Mouse (Mus musculus) left cerebral cortex, adult 8-10 months (tissue): ENCODE data around the gene Crlf2. TPM values are rescaled to one million over a fixed set of nuclear protein-coding genes. Genes with fewer than 3 reads are reported as not detected.

Source experiments
- DNase-seq, 2 experiments: peaks; one replicate each; pipeline ENCODE4 v3.0.0; 2022; ENCODE audit warnings: low spot score in 2 of 2
- total RNA-seq, 4 experiments: library from RNA; stranded (reverse); gene quantifications; 2 replicates each; pipeline ENCODE4 v1.2.4; 2022

Crlf2 gene
- 10 to 100 TPM; 25.7 to 41.4 (median 34.9) TPM for total RNA-seq

DNA sequence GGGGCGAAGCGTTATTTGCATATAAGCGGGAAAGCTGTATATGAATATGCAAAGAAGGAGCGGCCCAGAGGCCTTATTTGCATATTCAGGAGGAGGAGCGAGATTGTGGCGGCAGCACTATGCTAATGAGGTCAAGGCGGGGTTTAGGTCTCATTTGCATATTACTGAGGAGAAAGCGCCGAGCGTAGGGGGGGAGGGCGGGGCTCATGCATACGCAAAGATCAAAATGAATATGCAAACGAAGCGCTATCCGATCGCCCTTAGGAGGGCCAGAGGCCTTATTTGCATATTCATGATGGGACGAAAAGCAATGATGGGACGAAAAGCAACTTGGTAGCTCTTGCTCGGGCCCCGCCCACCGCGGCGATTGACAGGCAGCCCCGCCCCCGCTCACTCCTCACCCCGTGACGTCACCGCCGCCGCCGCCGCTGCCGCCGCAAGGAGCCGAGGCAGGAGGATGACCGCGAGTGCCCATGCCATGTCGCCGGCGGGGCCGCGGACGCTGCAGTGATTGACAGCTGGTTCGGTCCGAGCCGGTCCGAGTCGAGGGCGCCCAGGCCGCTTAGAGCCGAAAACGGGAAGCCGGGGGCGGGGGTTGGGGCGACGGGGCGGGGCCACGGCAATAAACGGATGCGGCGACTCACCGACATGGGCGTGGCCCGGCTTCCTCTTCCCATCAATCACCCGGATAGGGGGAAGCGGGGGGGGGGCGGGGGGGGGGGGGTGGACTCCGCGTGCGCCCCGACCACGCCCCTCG is at the start of gene Crlf2:
Gene Crlf2 (minus strand): TSS at position 590 of the 757 bp plus-strand sequence.
- peak; percentile 89 to 97 for DNase-seq

DNA sequence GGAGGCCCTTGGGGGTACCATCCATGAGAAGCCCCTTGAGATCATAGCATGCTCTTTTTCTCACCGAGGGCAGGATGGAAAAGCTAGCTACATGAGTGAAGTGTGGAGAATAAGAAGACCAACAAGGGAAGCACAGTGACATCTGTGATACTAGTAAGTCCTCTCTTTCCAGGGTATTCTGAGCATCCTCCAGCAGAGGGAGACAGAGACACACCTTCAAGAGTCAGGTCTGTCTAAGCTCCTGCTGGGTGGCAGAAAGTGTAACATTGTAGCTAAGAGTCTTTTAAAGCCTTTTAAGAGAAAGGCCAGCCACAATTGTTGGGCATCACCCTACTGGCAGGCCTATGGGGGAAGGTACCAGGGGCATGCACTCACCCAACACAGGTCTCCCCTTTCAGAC is 43.8 kb upstream of the Crlf2 start:
- no peak for DNase-seq

DNA sequence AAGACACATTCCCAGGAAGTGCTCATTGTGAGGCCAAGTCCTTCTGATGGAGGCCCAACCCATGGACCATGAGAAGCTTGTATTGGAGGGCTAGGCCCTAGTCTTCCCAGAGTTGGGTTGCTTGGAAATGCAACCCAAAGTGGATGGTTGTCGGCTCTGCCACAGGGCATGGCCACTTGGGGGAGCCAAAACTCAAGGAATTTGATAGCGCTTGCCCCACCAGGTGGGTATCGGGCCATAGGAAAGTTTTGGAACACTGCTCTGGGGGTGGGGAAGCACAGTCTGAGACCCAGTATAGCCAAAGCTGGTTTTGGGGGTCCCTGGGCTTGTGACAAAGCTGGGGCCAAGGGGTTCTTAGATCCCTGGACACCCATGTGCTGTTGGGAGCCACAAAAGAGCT is 42.3 kb upstream of the Crlf2 start:
- peak in 1 of 2 experiments; percentile 8 for DNase-seq

DNA sequence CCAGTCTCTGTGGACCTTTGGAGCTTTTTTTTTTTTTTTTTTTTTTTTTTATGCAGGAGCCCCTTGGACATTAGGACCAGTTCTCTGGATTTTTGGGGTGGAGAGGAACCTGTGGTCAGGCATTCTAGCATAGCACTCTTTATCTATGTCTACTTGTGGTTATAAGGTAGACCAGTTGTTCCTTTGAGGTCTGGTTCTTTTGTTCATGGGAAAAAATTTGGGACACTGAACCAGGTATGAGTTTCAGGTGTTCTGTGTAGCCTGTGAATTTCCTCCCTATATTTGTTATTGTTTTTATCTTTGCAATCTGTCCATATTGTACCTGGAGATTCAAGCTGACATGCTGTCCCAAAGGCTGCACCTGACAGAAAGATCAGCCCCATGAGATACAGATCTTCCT is 40.1 kb upstream of the Crlf2 start:
- no peak for DNase-seq

DNA sequence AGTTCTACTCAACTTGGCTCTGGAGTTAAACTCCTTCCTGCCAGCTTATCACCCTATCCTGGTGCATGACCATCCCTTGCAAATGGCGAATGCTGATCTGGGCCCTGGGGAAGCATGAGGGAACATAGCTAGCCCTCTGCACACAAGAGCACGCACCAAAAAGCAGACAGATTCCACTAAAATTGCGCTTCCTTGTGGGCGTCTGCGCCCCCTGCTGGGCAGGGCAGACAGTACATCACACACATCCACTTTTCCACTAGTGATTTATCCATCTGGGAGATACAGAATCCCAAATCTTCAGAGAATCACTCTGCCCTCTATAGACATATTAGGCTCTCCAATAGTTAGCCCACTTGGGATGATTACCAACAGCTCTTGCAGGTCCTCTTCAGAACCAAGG is 37.9 kb upstream of the Crlf2 start:
- no peak for DNase-seq

DNA sequence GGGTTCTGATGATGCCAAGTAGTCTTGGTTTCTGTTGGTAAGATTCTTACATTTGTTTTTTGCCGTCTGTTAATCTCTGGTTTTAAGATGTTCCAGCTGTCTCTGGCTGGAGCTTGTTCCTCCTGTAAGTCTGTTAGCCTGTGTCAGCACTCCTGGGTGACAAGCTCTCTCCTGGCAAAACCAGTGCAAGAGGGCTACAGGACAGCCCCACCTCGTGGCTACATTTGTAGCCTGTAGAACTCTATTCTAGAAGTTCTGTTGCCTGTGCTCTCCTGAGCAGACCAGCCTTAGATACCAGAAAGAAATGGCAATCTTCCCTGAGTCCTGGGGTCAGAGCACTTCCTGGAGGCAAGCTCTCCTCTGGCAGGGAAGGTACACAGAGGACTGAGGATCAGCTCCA is 4.0 kb upstream of the Crlf2 start:
- DNase-seq: no peak

DNA sequence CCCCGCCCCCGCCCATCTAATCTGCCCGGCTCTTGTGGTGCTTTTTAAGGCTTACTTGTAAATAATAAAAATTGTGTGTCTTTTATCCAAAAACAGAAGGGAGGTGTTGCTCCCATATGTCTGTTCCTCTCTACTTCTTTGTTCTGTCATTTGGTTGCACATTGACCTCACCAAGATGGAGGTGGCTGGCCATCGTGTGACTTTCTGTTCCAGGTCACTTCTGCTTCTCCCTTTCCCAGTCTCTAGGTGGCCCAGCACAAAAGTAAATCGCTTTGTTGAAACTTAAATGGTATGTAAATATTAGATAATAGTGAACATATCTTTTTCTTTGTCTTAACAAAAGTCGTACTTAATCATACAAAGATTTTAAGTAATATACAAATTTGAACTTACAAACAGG is 398 bp upstream of the Crlf2 start:
- DNase-seq: no peak

DNA sequence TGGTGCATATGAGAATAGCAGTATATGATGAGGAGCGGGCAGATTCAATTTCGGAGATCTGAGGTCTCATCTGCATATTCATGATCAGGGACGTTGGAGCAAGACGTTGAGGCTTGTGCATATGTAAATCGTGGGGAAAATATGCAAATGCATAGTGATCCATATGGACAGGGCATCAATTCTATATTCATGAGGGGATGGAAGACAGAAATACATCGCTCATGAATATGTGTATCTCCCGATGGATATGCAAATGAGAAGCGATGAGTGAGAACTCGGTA is 730 bp downstream of the Crlf2 start:
- DNase-seq: no peak

DNA sequence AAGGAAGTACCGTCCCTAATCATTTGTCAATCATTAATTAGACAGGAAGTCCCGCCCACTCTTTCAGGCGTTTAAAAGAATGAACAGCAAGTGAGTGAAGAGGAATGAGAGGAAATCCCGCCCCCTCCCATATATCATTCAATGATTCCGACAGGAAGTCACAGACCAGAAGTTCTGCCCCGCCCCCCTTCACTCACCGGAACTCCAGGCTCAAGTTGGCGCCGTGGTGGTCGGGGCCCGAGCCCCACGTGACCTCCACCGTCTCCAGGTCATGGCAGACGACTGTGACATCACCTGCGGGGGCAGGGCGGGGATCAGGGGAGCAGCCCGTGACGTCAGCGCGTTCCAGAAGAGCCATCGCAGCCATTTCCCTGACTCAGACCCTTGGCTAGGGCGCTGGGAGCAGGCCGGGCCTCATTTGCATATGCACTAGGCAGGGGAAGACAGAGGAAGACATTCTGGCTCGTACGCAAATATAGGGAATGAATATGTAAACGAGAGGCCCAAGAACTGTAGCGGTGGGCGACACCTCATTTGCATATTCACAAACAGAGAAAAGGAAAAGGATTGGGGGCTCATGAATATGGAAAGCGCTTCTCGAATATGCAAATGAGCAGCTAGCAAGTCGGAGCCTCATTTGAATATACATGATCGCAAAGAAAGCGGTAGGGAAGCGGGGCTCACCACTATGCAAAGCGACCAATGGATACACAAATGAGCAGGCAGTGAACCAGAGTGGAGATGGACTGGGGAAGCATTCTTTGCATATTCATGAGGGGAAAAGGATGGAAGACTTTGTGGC is 1.3 kb downstream of the Crlf2 start:
- DNase-seq: peak; percentile 95 to 99

DNA sequence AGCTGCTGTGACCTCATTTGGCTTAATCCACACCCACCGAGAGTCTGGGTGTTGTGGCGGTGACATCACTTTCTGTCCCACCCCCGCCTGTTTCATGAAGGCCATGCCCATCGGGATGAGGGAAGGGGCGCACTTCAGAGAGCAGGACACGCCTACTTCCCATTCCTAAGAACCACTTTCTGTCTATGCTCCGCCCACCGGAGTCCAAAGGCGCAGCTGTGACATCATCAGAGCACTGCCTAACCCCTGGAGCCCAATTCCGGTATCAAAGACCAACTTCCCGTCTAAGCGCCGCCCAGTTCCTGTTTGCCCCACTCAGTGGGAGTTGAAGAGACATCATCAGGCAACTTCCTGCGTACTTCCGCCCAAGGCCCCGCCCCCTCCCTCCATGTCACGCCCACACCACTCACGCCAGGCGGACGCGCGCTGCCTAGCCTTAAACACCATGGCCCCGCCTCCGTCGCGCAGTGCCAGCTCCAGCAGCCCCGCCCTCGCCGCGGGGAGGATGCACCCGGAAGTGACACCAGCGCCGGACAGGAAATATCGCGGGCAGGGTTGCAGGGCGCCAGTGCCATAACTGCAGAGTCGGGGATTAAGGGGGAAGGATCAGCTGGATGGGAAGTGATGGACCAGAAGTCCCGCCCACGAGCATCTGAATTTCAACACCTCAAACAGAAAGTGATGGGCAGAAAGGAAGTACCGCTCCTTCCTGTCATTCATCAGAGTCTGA is 2.0 kb downstream of the Crlf2 start:
- peak; percentile 81 to 98 for DNase-seq

DNA sequence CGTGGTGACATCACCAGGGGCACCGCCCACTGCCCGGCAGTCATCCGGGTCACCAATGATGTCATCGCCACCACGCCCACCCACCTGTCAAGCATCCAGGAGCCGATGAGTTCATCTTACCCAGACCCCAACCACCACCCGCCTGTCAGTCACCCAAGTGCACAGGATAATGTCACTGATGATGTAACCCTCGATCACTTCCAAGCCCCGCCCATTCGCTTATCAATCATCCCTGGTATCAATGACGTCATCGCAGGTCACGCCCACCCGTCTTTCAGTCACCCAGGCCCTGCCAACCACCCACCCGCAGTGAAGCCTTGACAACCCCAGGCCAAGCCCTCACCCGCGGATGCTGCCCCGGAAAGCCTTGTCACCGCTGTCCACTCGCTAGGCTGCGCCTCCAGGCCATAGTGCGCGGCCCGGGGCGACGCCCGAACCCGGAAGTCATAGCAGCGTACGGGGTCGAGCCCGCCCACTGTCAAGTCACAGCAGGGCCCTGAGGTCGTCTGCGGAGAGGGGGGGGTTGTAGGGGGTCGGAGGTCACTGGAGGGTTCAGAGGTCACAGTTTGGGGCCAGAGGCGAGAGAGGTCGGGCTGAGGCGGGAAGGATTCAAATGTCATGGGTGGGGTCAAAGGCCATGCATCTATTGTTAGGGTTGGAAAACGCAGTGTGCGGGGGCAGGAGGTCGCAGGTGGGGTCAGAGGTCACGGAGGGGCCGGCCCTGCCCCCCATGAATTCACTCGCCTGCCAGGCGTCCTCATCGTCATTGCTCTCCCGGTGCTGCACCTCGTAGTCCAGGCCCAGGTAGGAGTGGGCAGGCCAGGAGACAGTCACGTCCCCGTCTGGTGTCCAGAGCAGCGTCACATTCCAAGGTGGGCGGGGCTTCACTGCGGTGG is 2.9 kb downstream of the Crlf2 start:
- peak in 1 of 2 experiments; percentile 72 for DNase-seq

DNA sequence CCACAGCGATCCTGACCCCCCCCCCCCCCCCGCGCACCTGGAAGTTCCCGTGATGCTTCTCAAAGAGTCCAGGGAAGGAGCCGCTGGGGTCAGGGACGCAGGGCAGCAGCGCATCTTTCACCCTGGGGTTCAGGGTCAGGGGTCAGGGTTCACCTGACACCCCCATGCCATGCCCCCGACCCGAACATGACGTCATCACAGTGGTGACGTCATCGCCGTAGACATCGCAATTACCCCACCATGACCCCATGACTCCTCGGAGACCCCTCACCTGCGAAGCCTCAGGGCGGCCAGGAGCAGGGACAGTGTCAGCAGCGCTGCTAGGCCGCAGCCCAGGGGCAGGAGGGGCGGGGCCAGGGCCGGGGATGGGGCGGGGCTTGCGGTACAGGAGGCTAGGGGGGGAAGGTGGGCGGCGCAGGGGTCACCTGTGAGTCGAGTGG is 3.5 kb downstream of the Crlf2 start:
- peak in 1 of 2 experiments; percentile 41 for DNase-seq

DNA sequence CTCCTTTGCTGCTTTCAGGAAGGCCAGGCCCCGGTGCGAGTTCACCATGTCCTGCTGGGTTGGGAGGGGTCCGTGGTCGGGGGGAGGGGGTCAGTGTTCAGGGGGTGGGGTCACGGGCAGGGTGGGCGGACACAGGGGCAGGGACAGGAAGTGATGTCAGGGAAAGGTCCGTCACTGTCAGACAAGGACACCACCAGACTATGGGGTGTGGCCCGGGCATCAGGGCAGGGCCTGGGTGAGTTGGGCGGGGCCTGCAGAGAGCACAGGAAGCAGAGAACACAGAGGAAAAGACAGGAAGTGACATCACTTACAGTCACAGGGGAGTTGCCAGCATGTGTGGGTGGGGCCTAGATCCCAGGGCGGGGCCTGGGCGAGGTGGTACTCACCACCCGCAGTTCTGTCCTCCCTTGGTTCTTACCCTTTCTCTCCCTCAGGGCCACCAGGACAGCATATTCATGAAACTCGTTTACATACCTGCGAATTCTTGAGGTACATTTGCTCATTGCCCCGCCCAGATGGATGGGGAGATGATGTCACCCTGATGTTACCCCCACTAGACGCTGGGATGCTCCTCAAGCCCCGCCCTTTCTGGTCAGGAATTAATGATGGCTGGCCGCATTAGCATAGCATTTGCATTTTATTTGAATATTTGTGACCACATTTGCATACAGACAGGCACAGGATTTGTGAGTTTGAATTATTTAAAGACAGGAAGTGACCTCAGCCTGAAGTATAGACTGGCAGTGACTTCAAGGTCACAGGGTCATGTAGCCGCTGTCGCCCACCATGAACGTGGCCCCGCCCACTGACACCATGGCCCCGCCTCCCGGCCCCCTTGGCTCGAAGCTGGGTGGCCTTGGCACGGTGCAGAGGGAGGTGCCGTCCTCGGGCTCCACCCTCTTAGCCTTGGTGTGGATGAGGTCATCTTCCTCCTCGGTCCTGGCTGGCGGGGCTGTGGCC is 4.4 kb downstream of the Crlf2 start:
- peak in 1 of 2 experiments; percentile 45 for DNase-seq

DNA sequence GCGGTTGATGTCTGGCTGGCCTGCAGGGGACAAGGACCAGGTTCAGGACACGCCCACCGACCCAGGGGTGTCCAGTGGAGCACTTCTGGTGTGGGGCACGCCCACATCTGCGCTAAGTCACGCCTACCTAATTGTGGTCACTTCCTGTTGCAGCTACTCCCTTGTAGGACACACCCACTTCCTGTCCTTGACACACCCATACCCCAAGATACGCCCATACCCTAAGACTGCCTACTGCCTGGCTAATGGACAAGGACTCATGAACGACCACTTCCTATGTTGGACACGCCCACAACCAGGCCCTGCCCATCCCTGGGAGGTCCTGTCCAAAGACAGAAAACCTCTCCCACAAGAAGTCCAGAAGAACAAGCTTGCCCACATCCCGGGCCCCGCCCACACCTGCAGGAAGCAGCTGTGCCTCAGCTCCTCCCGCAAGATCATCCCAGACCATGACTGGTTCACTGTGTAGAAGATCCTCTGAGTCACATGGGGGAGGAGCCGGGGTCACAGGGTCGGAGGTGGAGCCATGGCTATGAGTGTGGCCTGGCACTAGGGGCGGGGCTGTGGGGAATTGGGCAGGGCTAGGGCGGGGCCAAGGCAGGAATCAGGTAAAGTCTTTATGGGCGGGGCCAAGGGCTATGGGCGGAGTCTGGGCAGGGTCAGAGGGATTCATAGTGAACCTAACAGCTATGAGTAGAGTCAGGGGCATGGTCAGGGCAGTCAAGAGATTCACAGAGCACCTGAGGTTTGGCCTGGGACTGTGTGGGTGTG is 5.4 kb downstream of the Crlf2 start:
- peak in 1 of 2 experiments; percentile 47 for DNase-seq

DNA sequence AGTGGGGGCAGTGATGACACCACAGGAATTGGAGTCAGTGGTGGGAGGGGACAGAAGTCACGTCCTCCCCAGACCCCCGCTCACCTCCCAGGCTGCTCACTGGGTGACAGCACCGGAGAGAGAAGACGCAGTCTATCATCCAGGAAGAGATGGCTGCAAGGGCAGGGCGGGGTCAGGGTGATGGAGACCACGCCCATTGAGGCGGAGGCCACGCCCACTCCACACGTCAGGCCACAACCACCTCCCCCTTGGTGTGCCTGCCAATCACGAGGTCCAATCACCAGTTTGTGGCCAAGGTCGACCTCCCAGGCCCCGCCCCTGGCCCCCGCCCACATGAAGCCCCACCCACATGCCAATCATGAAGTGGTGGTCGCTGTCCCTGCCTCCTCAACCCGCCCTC is 6.3 kb downstream of the Crlf2 start:
- DNase-seq: peak in 1 of 2 experiments; percentile 22

DNA sequence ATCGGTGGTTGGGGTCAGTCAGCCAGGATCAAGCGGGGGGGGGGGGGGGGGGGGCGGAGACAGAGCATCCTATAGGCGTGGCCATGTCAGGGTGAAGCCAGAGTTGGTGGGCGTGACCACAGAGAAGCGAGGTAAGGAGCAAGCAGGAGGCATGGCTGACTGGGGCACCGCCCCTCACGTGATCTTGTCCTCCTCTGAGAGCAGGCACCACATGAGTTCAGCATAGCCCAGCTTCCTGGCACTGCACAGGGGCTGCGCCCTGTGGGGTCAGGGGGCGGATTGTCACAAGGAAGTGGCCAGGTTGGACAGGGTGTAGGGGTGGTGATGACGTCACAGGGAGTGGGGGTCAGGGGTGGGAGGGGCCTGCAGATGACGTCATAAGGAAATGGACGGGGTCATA is 6.7 kb downstream of the Crlf2 start:
- DNase-seq: peak in 1 of 2 experiments; percentile 35

DNA sequence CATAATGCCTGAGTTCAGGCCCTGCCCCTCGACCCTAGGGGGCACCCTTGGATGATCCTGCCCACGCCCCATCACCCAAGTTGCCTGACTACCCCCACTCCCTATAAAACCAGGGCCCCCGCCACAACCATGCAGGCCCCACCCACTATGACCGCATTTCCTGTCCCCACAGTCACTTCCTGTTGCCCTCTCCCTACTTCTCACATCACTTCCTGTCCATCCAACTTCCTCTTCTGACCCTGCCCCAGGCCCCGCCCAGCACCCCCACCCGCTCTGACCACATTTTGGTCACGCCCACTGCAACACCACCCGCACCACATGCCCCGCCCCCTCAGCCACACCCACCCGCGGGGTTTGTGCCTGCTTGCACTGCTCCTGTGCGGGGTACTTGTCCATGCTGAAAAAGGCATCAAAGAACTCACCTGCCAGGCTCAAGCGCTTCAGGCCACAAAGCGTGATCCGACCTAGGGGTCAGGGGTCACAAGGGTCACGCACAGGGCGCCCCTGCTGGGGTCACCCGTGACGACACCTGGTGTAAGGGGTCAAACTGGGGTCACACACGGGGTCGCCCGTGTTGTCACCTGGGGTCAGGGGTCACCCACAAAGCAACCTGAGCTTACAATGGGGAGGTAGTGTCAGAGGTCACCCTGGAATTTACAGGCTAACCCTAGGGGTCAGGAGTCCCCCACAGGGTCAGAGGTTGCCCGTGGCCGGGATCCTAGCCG is 7.6 kb downstream of the Crlf2 start:
- peak in 1 of 2 experiments; percentile 32 for DNase-seq

DNA sequence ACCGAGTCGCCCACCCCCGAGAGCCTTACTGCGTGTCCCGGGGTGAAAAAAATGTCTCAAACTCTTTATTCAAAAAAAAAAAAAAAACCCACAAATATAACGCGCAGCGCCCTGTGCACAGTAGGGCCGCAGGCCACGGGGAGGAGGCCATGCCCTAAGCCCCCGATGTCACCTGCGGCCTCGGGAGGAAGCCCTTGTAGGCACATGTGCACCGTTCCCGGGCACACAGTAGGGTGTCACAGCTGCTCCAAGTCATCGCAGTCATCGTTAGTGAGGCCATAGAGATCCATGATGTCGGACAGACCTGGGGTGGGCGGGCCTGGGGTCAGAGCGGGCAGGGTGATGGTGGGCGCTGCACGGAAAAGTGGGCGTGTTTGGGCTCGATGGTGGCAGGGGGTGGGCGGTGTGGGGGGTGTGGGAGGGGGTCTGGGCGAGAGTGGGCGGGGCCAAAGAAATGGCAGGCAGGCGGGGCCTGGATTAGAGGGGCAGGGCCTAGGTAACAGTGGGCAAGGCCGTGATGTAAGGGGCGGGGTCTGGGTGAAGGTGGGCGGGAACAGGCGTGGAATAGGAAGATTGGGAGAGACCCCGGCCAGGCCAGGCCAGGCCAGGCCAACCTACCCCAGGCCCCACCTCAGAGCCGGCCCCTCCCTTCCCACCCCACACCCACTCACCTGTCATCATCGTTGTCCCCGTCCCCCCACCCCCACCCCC is 8.4 kb downstream of the Crlf2 start:
- no peak for DNase-seq
